Mouse (Mus musculus) hindbrain, embryonic 11.5 days (tissue): ENCODE data around the gene Vps35l. TPM values are rescaled to one million over a fixed set of nuclear protein-coding genes. Genes with fewer than 3 reads are reported as not detected.

Experiments used
- ATAC-seq: fragments of 200-750 bp; cut with Nextera tagmentation; 2 replicates; pipeline ENCODE4 v1.8.0; 2017; ENCODE audit warnings: mild to moderate bottlenecking, moderate TSS enrichment, moderate library complexity; ENCODE audit not compliant: low FRiP score
- DNase-seq: peaks from one replicate; pipeline ENCODE4 v3.0.0-alpha.2; 2015; ENCODE audit warnings: low spot score
- H3K27ac ChIP-seq: fragments of 300-500 bp; sonication (generic); 2 replicates; pipeline ENCODE4 v1.5.1; 2014; ENCODE audit warnings: mild to moderate bottlenecking, low read depth, low read length
- H3K27me3 ChIP-seq: fragments of 300-500 bp; sonication (generic); 2 replicates; pipeline ENCODE4 v1.6.1; 2014; ENCODE audit warnings: mild to moderate bottlenecking, low read length, moderate library complexity, mixed read lengths; ENCODE audit not compliant: control insufficient read depth, insufficient read depth
- H3K36me3 ChIP-seq: fragments of 300-500 bp; sonication (generic); 2 replicates; pipeline ENCODE4 v1.6.1; 2014; ENCODE audit warnings: mild to moderate bottlenecking, low read length, moderate library complexity, mixed read lengths; ENCODE audit not compliant: control insufficient read depth, insufficient read depth
- H3K4me1 ChIP-seq: fragments of 300-500 bp; sonication (generic); replicated peaks from 2 replicates; pipeline ENCODE4 v1.6.1; 2014; ENCODE audit warnings: low read length, mixed read lengths; ENCODE audit not compliant: control insufficient read depth, insufficient read depth
- H3K4me2 ChIP-seq: fragments of 300-500 bp; sonication (generic); replicated peaks from 2 replicates; pipeline ENCODE4 v1.6.1; 2014; ENCODE audit warnings: mild to moderate bottlenecking, low read depth, low read length
- H3K4me3 ChIP-seq: fragments of 300-500 bp; sonication (generic); 2 replicates; pipeline ENCODE4 v1.5.1; 2014; ENCODE audit warnings: low read depth, low read length
- H3K9ac ChIP-seq: fragments of 300-500 bp; sonication (generic); 2 replicates; pipeline ENCODE4 v1.6.1; 2014; ENCODE audit warnings: low read depth, low read length
- H3K9me3 ChIP-seq: fragments of 300-500 bp; sonication (generic); 2 replicates; pipeline ENCODE4 v1.6.1; 2016; ENCODE audit warnings: low read length; ENCODE audit not compliant: control insufficient read depth
- WGBS: fragments of 180-500 bp; shearing (Covaris S2); extraction: QIAGEN DNeasy Blood & Tissue Kit; methylation state at CpG from one replicate; pipeline ENCODE4 v1.1.7; 2014; 5-methylcytosine and 5-hydroxymethylcytosine counted together
- polyA plus RNA-seq: library from polyadenylated mRNA; unstranded; fragments of >200 nt; fragmentation: Nextera tagmentation; extraction: Ambion mirVana; gene quantifications from 2 replicates; pipeline ENCODE4 v1.2.1, GENCODE M21; 2014

Gene Vps35l
- polyA plus RNA-seq, 1 experiment from 2014 or later, result 74.4 TPM

GRCm38 (mm10) chr7:118725459-118725858 lies 14.6 kb upstream of the Vps35l start:
- ATAC-seq (no peak), DNase-seq (no peak)
- H3K27me3 ChIP-seq, result no peaks in the 10 kb centered on the region
- H3K9me3 ChIP-seq, result no peaks in the 10 kb centered on the region
- no peak overlapping the region for H3K4me2 ChIP-seq
- H3K9ac ChIP-seq, result no peak overlapping the region
- 90% methylated on average over 2 of the region's 2 CpGs for WGBS
- H3K36me3 ChIP-seq, result peaks cover 14% of the 10 kb centered on the region
- no peak overlapping the region for H3K27ac ChIP-seq
- no peak overlapping the region for H3K4me3 ChIP-seq
- H3K4me1 ChIP-seq, result no peaks in the 10 kb centered on the region

- no peaks in the 10 kb centered on the region for H3K9me3 ChIP-seq
- no peak overlapping the region for H3K9ac ChIP-seq
- ATAC-seq (no peak), DNase-seq (no peak)
- no peaks in the 10 kb centered on the region for H3K27me3 ChIP-seq
- WGBS, result 88% methylated on average over 13 of the region's 13 CpGs
- H3K4me3 ChIP-seq, result no peak overlapping the region
- no peak overlapping the region for H3K27ac ChIP-seq
- H3K36me3 ChIP-seq, result peaks cover 13% of the 10 kb centered on the region; the same call in 1 of the 2 replicates
- H3K4me2 ChIP-seq, result no peak overlapping the region
- H3K4me1 ChIP-seq, result no peaks in the 10 kb centered on the region
These were observed 11.0 kb upstream of the Vps35l start for GRCm38 (mm10) chr7:118728846-118729587.

GRCm38 (mm10) chr7:118731781-118732180 lies 8.2 kb upstream of the Vps35l start:
- Histone ChIP-seq H3K27me3 (no peaks in the 10 kb centered on the region), H3K9ac (no peak overlapping the region), H3K27ac (no peak overlapping the region), H3K4me1 (no peaks in the 10 kb centered on the region), H3K9me3 (no peaks in the 10 kb centered on the region), H3K4me2 (no peak overlapping the region), H3K36me3 (0 out of 2 replicates have a peak, but pooled peaks cover 10% of the 10 kb centered on the region), H3K4me3 (no peak overlapping the region)
- no peak for ATAC-seq
- DNase-seq, result no peak
- WGBS, result 96% methylated on average over 3 of the region's 3 CpGs

GRCm38 (mm10) chr7:118733225-118733624 lies 6.8 kb upstream of the Vps35l start:
- H3K4me3 ChIP-seq, result no peak overlapping the region
- H3K4me2 ChIP-seq, result no peak overlapping the region
- H3K27ac ChIP-seq, result no peak overlapping the region
- WGBS, result 93% methylated on average over 13 of the region's 13 CpGs
- no peak overlapping the region for H3K9ac ChIP-seq
- no peaks in the 10 kb centered on the region for H3K9me3 ChIP-seq
- H3K27me3 ChIP-seq, result no peaks in the 10 kb centered on the region
- DNase-seq (no peak), ATAC-seq (no peak)
- no peaks in the 10 kb centered on the region for H3K4me1 ChIP-seq
- 0 out of 2 replicates have a peak, but pooled peaks cover 10% of the 10 kb centered on the region for H3K36me3 ChIP-seq

- ATAC-seq (no peak), DNase-seq (no peak)
- Histone ChIP-seq H3K27me3 (no peaks in the 10 kb centered on the region), H3K4me1 (no peaks in the 10 kb centered on the region), H3K4me3 (no peak overlapping the region), H3K9ac (no peak overlapping the region), H3K9me3 (no peaks in the 10 kb centered on the region), H3K4me2 (no peak overlapping the region), H3K27ac (no peak overlapping the region), H3K36me3 (no peaks in the 10 kb centered on the region)
- 73% methylated on average over 1 of the region's 1 CpGs for WGBS
These were observed 1.3 kb upstream of the Vps35l start for GRCm38 (mm10) chr7:118738730-118739129.

GRCm38 (mm10) chr7:118740532-118741338 lies 709 bp downstream of the Vps35l start:
- WGBS, result 3% methylated on average over 41 of the region's 41 CpGs
- Histone ChIP-seq H3K27me3 (no peaks in the 10 kb centered on the region), H3K9me3 (no peaks in the 10 kb centered on the region), H3K4me2 (peak overlapping the region; percentile 63), H3K4me1 (no peaks in the 10 kb centered on the region), H3K9ac (peak overlapping the region; percentile 67), H3K4me3 (peak overlapping the region; percentile 71), H3K27ac (peak overlapping the region; percentile 33; the same call in 1 of the 2 replicates), H3K36me3 (no peaks in the 10 kb centered on the region)
- peak; percentile 97 for ATAC-seq
- peak; percentile 98 for DNase-seq

GRCm38 (mm10) chr7:118742278-118742677 lies 2.3 kb downstream of the Vps35l start:
- no peak for ATAC-seq
- Histone ChIP-seq H3K4me3 (no peak overlapping the region), H3K9me3 (no peaks in the 10 kb centered on the region), H3K27me3 (no peaks in the 10 kb centered on the region), H3K9ac (no peak overlapping the region), H3K36me3 (no peaks in the 10 kb centered on the region), H3K27ac (no peak overlapping the region), H3K4me2 (no peak overlapping the region), H3K4me1 (no peaks in the 10 kb centered on the region)
- DNase-seq, result no peak
- 94% methylated on average over 6 of the region's 6 CpGs for WGBS

GRCm38 (mm10) chr7:118744766-118745165 lies 4.7 kb downstream of the Vps35l start:
- no peaks in the 10 kb centered on the region for H3K4me1 ChIP-seq
- ATAC-seq, result no peak
- H3K4me3 ChIP-seq, result no peak overlapping the region
- no peak overlapping the region for H3K9ac ChIP-seq
- no peaks in the 10 kb centered on the region for H3K9me3 ChIP-seq
- no peaks in the 10 kb centered on the region for H3K36me3 ChIP-seq
- no peak overlapping the region for H3K27ac ChIP-seq
- WGBS, result 92% methylated on average over 5 of the region's 5 CpGs
- H3K27me3 ChIP-seq, result no peaks in the 10 kb centered on the region
- DNase-seq, result no peak
- H3K4me2 ChIP-seq, result no peak overlapping the region
